Mouse (Mus musculus) neutrophil, adult 5-6 weeks (primary cell): ENCODE data around the gene Sike1. TPM values are rescaled to one million over a fixed set of nuclear protein-coding genes. Genes with fewer than 3 reads are reported as not detected.

Experiments used
- ATAC-seq: fragments of 151-379, 151-347 bp; 2 replicates; pipeline ENCODE4 v1.8.0; 2017; ENCODE audit warnings: mild to moderate bottlenecking, moderate TSS enrichment; ENCODE audit not compliant: insufficient number of reproducible peaks, poor library complexity, low FRiP score, severe bottlenecking; ENCODE audit errors: extremely low read depth
- total RNA-seq: library from RNA; stranded (forward); fragments of 200-1000 nt; gene quantifications from 2 replicates; pipeline ENCODE4 v1.2.3, GENCODE M21; 2017

Sike1 gene
- total RNA-seq, 1 experiment from 2014 or later: 85.5 TPM

- ATAC-seq: peak; percentile 89
These were observed 24.9 kb downstream of the Sike1 start, which contains the start of gene Csde1 for GRCm38 (mm10) chr3:103020249-103020942. Gene Csde1 (plus strand): TSS chr3:103020426.

- ATAC-seq: peak; percentile 68
These were observed 25.6 kb downstream of the Sike1 start for GRCm38 (mm10) chr3:103020943-103021638.

- ATAC-seq: peak; percentile 62
These were observed 30.7 kb downstream of the Sike1 start for GRCm38 (mm10) chr3:103026174-103026573.

GRCm38 (mm10) chr3:103040285-103040684, 44.8 kb downstream of the Sike1 start:
- no peak for ATAC-seq

- ATAC-seq: no peak
These were observed 45.4 kb downstream of the Sike1 start for GRCm38 (mm10) chr3:103040861-103041379.

- no peak for ATAC-seq
These were observed 60.6 kb downstream of the Sike1 start for GRCm38 (mm10) chr3:103056016-103056595.

- ATAC-seq: no peak
These were observed 62.2 kb downstream of the Sike1 start for GRCm38 (mm10) chr3:103057752-103058151.

Other genes starting within 250 kb of the Sike1 start
- gene Tshb, start 213.0 kb upstream of the Sike1 start, total RNA-seq: 0.47 and 0.74 TPM in 2 replicates
- gene Sycp1, start 59.6 kb upstream of the Sike1 start, total RNA-seq: not detected in 2 replicates
- not detected in 2 replicates for gene Nr1h5, start 31.6 kb upstream of the Sike1 start, total RNA-seq
- 562 and 607 TPM in 2 replicates for gene Csde1, start 24.7 kb downstream of the Sike1 start, total RNA-seq
- gene Nras, start 62.6 kb downstream of the Sike1 start, total RNA-seq: 61.6 and 73.1 TPM in 2 replicates
- 0.23 and 1.6 TPM in 2 replicates for gene Ampd1, start 78.3 kb downstream of the Sike1 start, total RNA-seq
- gene Dennd2c, start 106.9 kb downstream of the Sike1 start, total RNA-seq: 0.61 and 0.81 TPM in 2 replicates
- gene Bcas2, start 175.9 kb downstream of the Sike1 start, total RNA-seq: 75.9 and 94.6 TPM in 2 replicates